28 mouse cellular contexts compared by ENCODE assay signal in the genomic region with DNA sequence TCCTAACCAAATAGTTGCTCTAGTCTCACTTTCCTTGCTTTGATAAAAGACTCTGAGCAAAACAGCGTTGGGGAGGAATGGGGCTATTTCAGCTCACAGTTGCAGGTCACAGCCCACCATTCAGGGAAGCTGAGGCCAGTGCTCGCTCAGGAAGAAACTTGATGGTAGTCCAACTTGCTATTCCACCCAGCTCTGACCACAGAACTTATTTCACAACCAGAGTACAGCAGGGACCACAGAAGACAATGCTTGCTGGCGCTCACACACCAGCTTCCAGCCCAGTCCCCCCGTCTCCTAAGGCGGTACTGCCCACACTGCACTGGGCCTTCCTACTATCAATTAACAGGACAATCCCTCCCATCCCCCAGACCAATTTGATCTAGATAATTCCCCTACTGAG. TPM values are rescaled to one million over a fixed set of nuclear protein-coding genes. Genes with fewer than 3 reads are reported as not detected.
DNase-seq lines count a peak whose midpoint lies in the region; ATAC-seq and TF ChIP-seq lines count a peak whose summit lies in the region.
"Had no signal": no experiment of that assay in that cellular context is flagged by ENCODE, and none has a peak within 500 bp of the region (broad histone marks: within the 10 kb centered on the region; RNA-seq: fewer than 3 reads in every experiment).

No protein-coding gene starts in this region.

- no peak overlapping the region for H3K9ac ChIP-seq in embryonic facial prominence, embryonic 12.5 days
- H3K9ac ChIP-seq in liver, postnatal 0 days (replicated peaks): no peak overlapping the region
- H3K9ac ChIP-seq: forebrain, embryonic 13.5 days; heart, embryonic 13.5 days; hindbrain, embryonic 14.5 days had no signal

- no peak overlapping the region for H3K4me2 ChIP-seq in embryonic facial prominence, embryonic 12.5 days (replicated peaks)
- no peak overlapping the region for H3K4me2 ChIP-seq in liver, postnatal 0 days (ENCODE audit: low read depth, low read length)
- H3K4me2 ChIP-seq: forebrain, embryonic 13.5 days; heart, embryonic 13.5 days; hindbrain, embryonic 14.5 days had no signal

- no peak for ATAC-seq in embryonic facial prominence, embryonic 12.5 days (ENCODE audit: insufficient number of reproducible peaks, insufficient read depth, low FRiP score, low TSS enrichment)
- peak; percentile 84 for ATAC-seq in megakaryocyte progenitor cell, adult 5-6 weeks (replicated peaks; ENCODE audit: poor library complexity)
- no peak for ATAC-seq in liver, postnatal 0 days
- ATAC-seq: forebrain, embryonic 13.5 days; forebrain, embryonic 16.5 days; hindbrain, postnatal 0 days; inflammation-experienced regulatory T-cells, adult 6 months; intestine, embryonic 16.5 days had no signal

- TF ChIP-seq EP300 in liver, postnatal 0 days (IDR thresholded peaks at IDR 0.05; ENCODE audit: low read depth): no peak

- H3K27ac ChIP-seq in embryonic facial prominence, embryonic 12.5 days: 0 out of 2 replicates have a peak overlapping the region, but pooled peaks have one; percentile 23
- no peak overlapping the region for H3K27ac ChIP-seq in liver, postnatal 0 days (ENCODE audit: low read depth)
- H3K27ac ChIP-seq: forebrain, embryonic 10.5 days; forebrain, embryonic 13.5 days; heart, embryonic 10.5 days; heart, embryonic 13.5 days; hindbrain, embryonic 14.5 days; hindbrain, postnatal 0 days had no signal

- peaks cover 15% of the 10 kb centered on the region for H3K4me1 ChIP-seq in embryonic facial prominence, embryonic 12.5 days
- no peaks in the 10 kb centered on the region for H3K4me1 ChIP-seq in liver, postnatal 0 days (ENCODE audit: insufficient read depth)
- H3K4me1 ChIP-seq: forebrain, embryonic 10.5 days had no signal

- no peak for TF ChIP-seq CTCF in liver, postnatal 0 days (IDR thresholded peaks at IDR 0.05; ENCODE audit: low read depth)

- H3K4me3 ChIP-seq in embryonic facial prominence, embryonic 12.5 days: no peak overlapping the region
- H3K4me3 ChIP-seq in liver, postnatal 0 days (ENCODE audit: low read depth, low read length): no peak overlapping the region
- H3K4me3 ChIP-seq: forebrain, embryonic 10.5 days; forebrain, embryonic 13.5 days; heart, embryonic 10.5 days; heart, embryonic 13.5 days had no signal

- H3K36me3 ChIP-seq in embryonic facial prominence, embryonic 12.5 days: peaks cover 66% of the 10 kb centered on the region
- peaks cover 54% of the 10 kb centered on the region for H3K36me3 ChIP-seq in liver, postnatal 0 days (replicated peaks; ENCODE audit: insufficient read depth, low read length)

- H3K27me3 ChIP-seq in embryonic facial prominence, embryonic 12.5 days: no peaks in the 10 kb centered on the region
- H3K27me3 ChIP-seq in liver, postnatal 0 days (ENCODE audit: insufficient read depth, low read length): no peaks in the 10 kb centered on the region
- H3K27me3 ChIP-seq: CH12.LX; forebrain, embryonic 13.5 days; heart, embryonic 13.5 days had no signal

- whole genome bisulfite sequencing in embryonic facial prominence, embryonic 12.5 days: 94% methylated on average over 5 of the region's 5 CpGs
- WGBS in liver, postnatal 0 days (ENCODE audit: insufficient replicate concordance): 84% methylated on average over 5 of the region's 5 CpGs

- DNase-seq in heart, adult 11 months: peak; percentile 64
- no peak for DNase-seq in heart, adult 8-10 months (ENCODE audit: low spot score)
- DNase-seq in liver, postnatal 0 days: no peak
- DNase-seq in cerebellum, adult 8-10 months: no peak
- DNase-seq: adrenal gland, adult 8-10 months; adrenal gland, postnatal 25 days; B cell, adult 2 months; cerebellum, adult 11-12 months; cerebellum, adult 9-10 months; cerebellum, postnatal 14 days; gastrocnemius, postnatal 10 days; gastrocnemius, postnatal 36 days; heart, adult 18-20 months; heart, postnatal 14 days; heart, postnatal 4 days had no signal

- no peaks in the 10 kb centered on the region for H3K9me3 ChIP-seq in embryonic facial prominence, embryonic 12.5 days
- H3K9me3 ChIP-seq in liver, postnatal 0 days (ENCODE audit: low read length): no peaks in the 10 kb centered on the region
- H3K9me3 ChIP-seq: forebrain, embryonic 10.5 days; forebrain, embryonic 13.5 days; G1E; heart, embryonic 10.5 days; heart, embryonic 13.5 days had no signal

RNA-seq across cellular contexts. Expression of gene Dicer1, which starts 36.3 kb away (rescaled TPM):
- total RNA-seq in heart, adult 8-10 months (2022): 10 to 100 TPM; 21.4 to 24.6 (median 22.5) TPM
- 58.0 and 60.0 TPM in 2 replicates for polyA plus RNA-seq in embryonic facial prominence, embryonic 12.5 days (2016; fragmentation: Nextera tagmentation; extraction: Ambion mirVana)
- 46.2 and 46.6 TPM in 2 replicates for total RNA-seq in megakaryocyte progenitor cell, adult 5-6 weeks (2015)
- 22.4 and 38.8 TPM in 2 replicates for total RNA-seq in megakaryocyte progenitor cell, adult 5-6 weeks (2017)
- polyA plus RNA-seq in liver, postnatal 0 days (2015; fragmentation: Nextera tagmentation; extraction: Ambion mirVana): 10.2 and 11.7 TPM in 2 replicates
